Mouse (Mus musculus) heart, postnatal 0 days (tissue): ENCODE measurements around the gene Cacna2d2. TPM values are rescaled to one million over a fixed set of nuclear protein-coding genes. Genes with fewer than 3 reads are reported as not detected.

ENCODE experiments used
- ATAC-seq: fragments of 200-750 bp; cut with Nextera tagmentation; 2 replicates; pipeline ENCODE4 v1.8.0; 2017; ENCODE audit warnings: low read depth, moderate number of reproducible peaks, moderate library complexity; ENCODE audit not compliant: insufficient read depth
- DNase-seq: peaks from one replicate; pipeline ENCODE4 v3.0.0-alpha.2; 2016; ENCODE audit warnings: low spot score
- H3K27ac ChIP-seq: fragments of 300-500 bp; sonication (generic); 2 replicates; pipeline ENCODE4 v1.5.1; 2014; ENCODE audit warnings: low read depth, mild to moderate bottlenecking
- H3K27me3 ChIP-seq: fragments of 300-500 bp; sonication (generic); 2 replicates; pipeline ENCODE4 v1.6.1; 2014; ENCODE audit warnings: low read length, mixed read lengths; ENCODE audit not compliant: control insufficient read depth, insufficient read depth
- H3K36me3 ChIP-seq: fragments of 300-500 bp; sonication (generic); replicated peaks from 2 replicates; pipeline ENCODE4 v1.6.1; 2014; ENCODE audit warnings: low read length, mixed read lengths; ENCODE audit not compliant: control insufficient read depth, insufficient read depth
- H3K4me1 ChIP-seq: fragments of 300-500 bp; sonication (generic); 2 replicates; pipeline ENCODE4 v1.6.1; 2014; ENCODE audit warnings: antibody characterized with exemption; ENCODE audit not compliant: control insufficient read depth, insufficient read depth
- H3K4me2 ChIP-seq: fragments of 300-500 bp; sonication (generic); 2 replicates; pipeline ENCODE4 v1.6.1; 2014; ENCODE audit warnings: low read depth, mild to moderate bottlenecking, low read length, moderate library complexity
- H3K4me3 ChIP-seq: fragments of 300-500 bp; sonication (generic); 2 replicates; pipeline ENCODE4 v1.5.1; 2014; ENCODE audit warnings: low read depth, low read length
- H3K9ac ChIP-seq: fragments of 300-500 bp; sonication (generic); replicated peaks from 2 replicates; pipeline ENCODE4 v1.6.1; 2014; ENCODE audit warnings: low read depth, low read length, mixed read lengths
- H3K9me3 ChIP-seq: fragments of 300-500 bp; sonication (generic); replicated peaks from 2 replicates; pipeline ENCODE4 v1.6.1; 2016; ENCODE audit warnings: low read length; ENCODE audit not compliant: control insufficient read depth
- CTCF ChIP-seq: IDR thresholded peaks from 2 replicates; pipeline ENCODE4 v1.5.1; 2016; ENCODE audit warnings: antibody characterized with exemption, control low read depth, low read depth
- EP300 ChIP-seq: IDR thresholded peaks from 2 replicates; pipeline ENCODE4 v1.6.1; 2016; ENCODE audit warnings: antibody characterized with exemption, low read depth
- WGBS: fragments of 180-500 bp; shearing (Covaris S2); extraction: QIAGEN DNeasy Blood & Tissue Kit; methylation state at CpG from one replicate; pipeline ENCODE4 v1.1.7; 2014; 5-methylcytosine and 5-hydroxymethylcytosine counted together
- polyA plus RNA-seq: library from polyadenylated mRNA; unstranded; fragments of >200 nt; fragmentation: Nextera tagmentation; extraction: Ambion mirVana; gene quantifications from 2 replicates; pipeline ENCODE4 v1.2.1, GENCODE M21; 2015
- total RNA-seq: library from RNA; depleted of rRNA; stranded (reverse); fragments of >200 nt; gene quantifications from 2 replicates; pipeline ENCODE4 v1.2.3, GENCODE M21; 2014; ENCODE audit warnings: low replicate concordance

Cacna2d2 gene
- total and polyA plus RNA-seq, 2 experiments from 2014 or later: 1.1 to 34.8 TPM

DNA sequence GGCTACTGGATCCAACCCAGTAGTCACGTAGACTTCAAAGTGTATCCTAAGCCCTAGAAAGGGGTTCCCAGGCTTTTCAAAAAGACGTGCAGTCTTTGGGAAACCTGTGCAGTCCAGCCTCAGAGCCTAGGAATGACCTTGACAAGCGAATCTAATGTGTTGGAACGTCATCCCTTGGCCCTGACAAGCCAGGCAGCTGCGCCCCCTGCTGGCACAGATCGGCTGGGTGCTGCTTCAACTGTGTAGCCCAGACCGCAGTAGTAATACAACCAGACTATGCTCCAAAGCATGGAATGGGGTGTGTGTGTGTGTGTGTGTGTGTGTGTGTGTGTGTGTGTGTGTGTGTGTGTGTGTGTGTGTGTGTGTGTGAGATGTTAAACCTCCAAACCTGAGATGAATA lies 64.1 kb downstream of the Cacna2d2 start:
- Histone ChIP-seq H3K27ac (0 out of 2 replicates have a peak overlapping the region, but pooled peaks have one; percentile 38), H3K27me3 (no peaks in the 10 kb centered on the region), H3K36me3 (no peaks in the 10 kb centered on the region), H3K4me3 (no peak overlapping the region), H3K9ac (no peak overlapping the region), H3K4me2 (no peak overlapping the region), H3K9me3 (no peaks in the 10 kb centered on the region), H3K4me1 (peaks cover 3% of the 10 kb centered on the region; the same call in 1 of the 2 replicates)
- peak; percentile 85 for ATAC-seq
- peak; percentile 72 for DNase-seq
- 6% methylated on average over 7 of the region's 7 CpGs for WGBS
- TF ChIP-seq EP300 (no peak), CTCF (peak; percentile 95)

DNA sequence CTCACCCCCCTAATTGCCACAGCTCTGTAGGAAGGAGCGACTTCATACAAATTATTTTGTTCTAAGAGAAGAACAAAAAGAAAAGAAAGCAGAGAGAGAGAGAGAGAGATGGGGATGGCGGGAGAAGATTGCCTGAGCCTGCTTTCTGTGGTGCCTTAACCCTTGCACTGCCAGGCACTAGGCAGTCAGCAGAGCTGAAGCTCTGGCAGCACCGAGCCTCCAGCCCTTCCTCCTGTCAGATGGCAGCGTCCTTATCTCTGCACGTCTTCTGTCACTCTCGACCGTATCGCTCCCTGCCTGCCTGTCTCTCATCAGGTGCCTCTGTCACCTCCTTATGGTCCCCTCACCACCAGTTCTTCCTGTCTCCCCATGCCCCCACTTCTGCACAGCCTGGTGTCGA lies 64.7 kb downstream of the Cacna2d2 start:
- DNase-seq (no peak), ATAC-seq (no peak)
- H3K36me3 ChIP-seq: no peaks in the 10 kb centered on the region
- no peak overlapping the region for H3K4me3 ChIP-seq
- no peak overlapping the region for H3K27ac ChIP-seq
- peaks cover 3% of the 10 kb centered on the region; the same call in 1 of the 2 replicates for H3K4me1 ChIP-seq
- TF ChIP-seq CTCF (no peak), EP300 (no peak)
- 9% methylated on average over 9 of the region's 9 CpGs for WGBS
- no peaks in the 10 kb centered on the region for H3K9me3 ChIP-seq
- H3K27me3 ChIP-seq: no peaks in the 10 kb centered on the region
- H3K9ac ChIP-seq: no peak overlapping the region
- no peak overlapping the region for H3K4me2 ChIP-seq

DNA sequence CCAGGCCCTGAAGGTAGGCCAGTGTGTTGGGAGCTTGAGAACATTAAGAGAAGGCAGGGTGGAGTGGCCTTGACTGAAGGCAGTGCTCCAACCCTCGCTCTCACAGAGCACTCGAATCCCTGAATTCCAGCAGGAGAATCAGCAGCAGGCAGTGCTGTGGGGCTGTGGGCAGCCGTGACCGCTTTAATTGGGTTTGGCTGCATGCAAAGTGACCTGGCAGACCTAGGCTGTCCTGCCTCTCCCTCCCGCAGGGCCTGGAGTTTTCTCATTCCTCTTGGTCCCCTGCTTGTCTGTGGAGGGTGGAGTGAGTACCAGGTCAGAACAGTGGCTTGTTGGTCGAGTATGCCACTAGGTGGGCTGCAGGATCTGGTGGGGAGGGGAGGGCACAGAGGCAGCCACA lies 66.2 kb downstream of the Cacna2d2 start:
- Histone ChIP-seq H3K27ac (no peak overlapping the region), H3K4me2 (no peak overlapping the region), H3K4me3 (no peak overlapping the region), H3K27me3 (no peaks in the 10 kb centered on the region), H3K36me3 (no peaks in the 10 kb centered on the region), H3K9me3 (no peaks in the 10 kb centered on the region), H3K9ac (no peak overlapping the region), H3K4me1 (peaks cover 3% of the 10 kb centered on the region; the same call in 1 of the 2 replicates)
- TF ChIP-seq EP300: no peak
- TF ChIP-seq CTCF: no peak
- 19% methylated on average over 6 of the region's 6 CpGs for WGBS
- DNase-seq: no peak
- ATAC-seq: no peak

- Histone ChIP-seq H3K27ac (no peak overlapping the region), H3K4me2 (no peak overlapping the region), H3K4me1 (no peaks in the 10 kb centered on the region), H3K4me3 (no peak overlapping the region), H3K36me3 (no peaks in the 10 kb centered on the region), H3K27me3 (no peaks in the 10 kb centered on the region; the same call in 1 of the 2 replicates), H3K9ac (no peak overlapping the region), H3K9me3 (no peaks in the 10 kb centered on the region)
- 76% methylated on average over 13 of the region's 13 CpGs for whole genome bisulfite sequencing
- ATAC-seq (no peak), DNase-seq (no peak)
- TF ChIP-seq EP300 (no peak), CTCF (no peak)
Measured at GRCm38 (mm10) chr9:107469213-107469795, 69.9 kb downstream of the Cacna2d2 start.

DNA sequence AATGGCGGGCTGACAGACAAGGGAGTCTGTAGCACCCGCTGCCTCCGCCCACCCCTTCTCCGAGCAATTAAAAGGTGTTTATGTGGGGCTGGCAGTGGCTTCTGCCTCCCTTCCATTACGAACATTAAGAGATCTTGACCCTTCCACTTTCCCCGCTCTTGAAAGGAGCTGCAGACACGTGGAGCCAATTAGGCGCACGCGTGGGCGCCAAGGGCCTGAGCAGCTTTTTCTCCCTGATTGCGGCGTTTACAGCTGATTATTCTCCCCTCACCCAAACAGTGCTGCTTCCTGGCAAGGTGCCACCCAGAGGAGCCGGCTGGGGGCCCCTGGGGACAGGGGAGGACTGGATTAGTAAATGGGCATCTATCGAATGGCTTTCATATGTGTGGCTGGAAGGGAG lies 71.0 kb downstream of the Cacna2d2 start:
- ATAC-seq: no peak

GRCm38 (mm10) chr9:107474016-107474415 lies 74.6 kb downstream of the Cacna2d2 start:
- H3K4me3 ChIP-seq: no peak overlapping the region
- DNase-seq (no peak), ATAC-seq (no peak)
- TF ChIP-seq EP300 (no peak), CTCF (no peak)
- no peaks in the 10 kb centered on the region for H3K36me3 ChIP-seq
- 67% methylated on average over 1 of the region's 1 CpGs for WGBS
- H3K4me1 ChIP-seq: no peaks in the 10 kb centered on the region
- H3K9me3 ChIP-seq: no peaks in the 10 kb centered on the region
- no peak overlapping the region for H3K9ac ChIP-seq
- H3K4me2 ChIP-seq: no peak overlapping the region
- H3K27ac ChIP-seq: no peak overlapping the region
- H3K27me3 ChIP-seq: no peaks in the 10 kb centered on the region; the same call in 1 of the 2 replicates

More for the DNA sequence above, 71.0 kb downstream of the Cacna2d2 start:
- no peak overlapping the region for H3K4me3 ChIP-seq
- H3K36me3 ChIP-seq: no peaks in the 10 kb centered on the region
- 63% methylated on average over 15 of the region's 15 CpGs for WGBS
- H3K27ac ChIP-seq: no peak overlapping the region
- H3K9me3 ChIP-seq: no peaks in the 10 kb centered on the region
- H3K9ac ChIP-seq: no peak overlapping the region
- TF ChIP-seq EP300 (no peak), CTCF (no peak)
- no peak overlapping the region for H3K4me2 ChIP-seq
- H3K4me1 ChIP-seq: no peaks in the 10 kb centered on the region
- DNase-seq: no peak
- no peaks in the 10 kb centered on the region; the same call in 1 of the 2 replicates for H3K27me3 ChIP-seq
